Mouse (Mus musculus) common myeloid progenitor, adult 5-6 weeks (primary cell): ENCODE results near the gene Cr2. TPM values are rescaled to one million over a fixed set of nuclear protein-coding genes. Genes with fewer than 3 reads are reported as not detected.

ENCODE experiments used
- total RNA-seq: library from RNA; stranded (forward); fragments of 200-1000, 187-1606 nt; gene quantifications from 2 replicates; pipeline ENCODE4 v1.2.3, GENCODE M21; 2017

The Cr2 gene
- total RNA-seq, 1 experiment from 2014 or later: not detected

Other genes with a start within 250 kb of the Cr2 start
- 546 and 601 TPM in 2 replicates for gene Cd34, start 237.9 kb downstream of the Cr2 start, total RNA-seq
- gene Cd46, start 84.5 kb downstream of the Cr2 start, total RNA-seq: 1.3 and 1.4 TPM in 2 replicates
- 101 and 120 TPM in 2 replicates for gene Cr1l, start 45.1 kb downstream of the Cr2 start, total RNA-seq